Mouse (Mus musculus) adrenal gland (tissue): ENCODE measurements at regions not wholly inside any gene's neighbourhood (a gene's known extent, or its start where the extent isn't known, plus 50 kb on each side); places are given as distances from the start of the nearest gene placed in this dataset.

Experiments
- intact Hi-C: fragments of 180-260 bp; cut with DNase I; formaldehyde crosslinking; loops from one replicate; pipeline ENCODE4 v1.15.1; 2025

- intact Hi-C loops = loop anchor here (10.0 kb wide), 1 partner anchor 601 kb away; the partner anchor contains the start of gene Nrp1
Observed at GRCm38 (mm10) chr8:127753793-127754565, 604.4 kb upstream of the Nrp1 start.

GRCm38 (mm10) chr8:127757396-127757795, 601.0 kb upstream of the Nrp1 start:
- intact Hi-C loops = loop anchor here (10.0 kb wide), 1 partner anchor 597 kb away; the partner anchor contains the start of gene Nrp1

- intact Hi-C loops = loop anchor here (10.0 kb wide), 1 partner anchor 595 kb away; the partner anchor contains the start of gene Nrp1
Observed at GRCm38 (mm10) chr8:127759906-127760305, 598.5 kb upstream of the Nrp1 start.

- intact Hi-C loops = no loop called here
Observed at GRCm38 (mm10) chr8:127765199-127765598, 593.2 kb upstream of the Nrp1 start.

GRCm38 (mm10) chr8:127768311-127768710, 590.1 kb upstream of the Nrp1 start:
- intact Hi-C loops = no loop called here

GRCm38 (mm10) chr8:127769651-127770050, 588.8 kb upstream of the Nrp1 start:
- intact Hi-C loops = no loop called here

- intact Hi-C loops = no loop called here
Observed at GRCm38 (mm10) chr8:127771781-127772180, 586.6 kb upstream of the Nrp1 start.

GRCm38 (mm10) chr8:127772415-127772814, 586.0 kb upstream of the Nrp1 start:
- intact Hi-C loops = no loop called here

GRCm38 (mm10) chr8:127772917-127773316, 585.5 kb upstream of the Nrp1 start:
- intact Hi-C loops = no loop called here

GRCm38 (mm10) chr8:127774642-127775041, 583.8 kb upstream of the Nrp1 start:
- intact Hi-C loops = no loop called here

GRCm38 (mm10) chr8:127775160-127775559, 583.2 kb upstream of the Nrp1 start:
- intact Hi-C loops = no loop called here

GRCm38 (mm10) chr8:127775747-127776146, 582.7 kb upstream of the Nrp1 start:
- intact Hi-C loops = no loop called here

GRCm38 (mm10) chr8:127778352-127779020, 579.9 kb upstream of the Nrp1 start:
- intact Hi-C loops = no loop called here

- intact Hi-C loops = no loop called here
Observed at GRCm38 (mm10) chr8:127779021-127779689, 579.2 kb upstream of the Nrp1 start.

GRCm38 (mm10) chr8:127780596-127780995, 577.8 kb upstream of the Nrp1 start:
- intact Hi-C loops = no loop called here

- intact Hi-C loops = no loop called here
Observed at GRCm38 (mm10) chr8:127781011-127781410, 577.4 kb upstream of the Nrp1 start.

GRCm38 (mm10) chr8:127792611-127793010, 565.8 kb upstream of the Nrp1 start:
- intact Hi-C loops = no loop called here

- intact Hi-C loops = no loop called here
Observed at GRCm38 (mm10) chr8:127799849-127800471, 558.4 kb upstream of the Nrp1 start.

GRCm38 (mm10) chr8:127802136-127802535, 556.3 kb upstream of the Nrp1 start:
- intact Hi-C loops = no loop called here

GRCm38 (mm10) chr8:127802661-127803333, 555.6 kb upstream of the Nrp1 start:
- intact Hi-C loops = no loop called here
